Mouse (Mus musculus) liver (tissue): ENCODE measurements around the gene Zfp981.
"Not testable (repeated sequence)": the region's sequence is repeated elsewhere in the genome, so short reads cannot be mapped to it uniquely, and the experiment has no call there.

Experiments used
- DNase-seq: peaks from one replicate; pipeline ENCODE4 v3.0.0-alpha.2; 2020; ENCODE audit warnings: mixed read lengths

The Zfp981 gene

DNA sequence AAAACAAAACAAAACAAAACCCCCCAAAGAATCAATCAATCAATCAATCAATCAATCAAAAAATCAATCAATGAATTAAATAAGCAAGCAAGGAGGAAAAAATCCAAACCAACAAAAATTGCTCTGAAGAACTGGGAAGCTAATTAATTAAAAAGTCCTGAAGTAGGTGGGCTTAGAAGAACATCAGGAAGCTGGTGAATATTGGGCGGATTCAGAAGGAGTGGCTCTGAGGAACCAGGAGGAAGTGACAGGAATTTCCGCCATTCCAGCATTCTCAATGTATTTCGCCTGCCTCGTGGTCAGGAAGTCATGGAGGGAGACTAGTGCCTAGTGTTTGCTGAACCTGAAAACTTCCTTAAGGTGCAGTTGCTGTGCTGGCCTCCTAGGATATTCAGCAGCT is at the start of gene Zfp981:
Gene Zfp981 (plus strand): TSS at position 301 of the 400 bp plus-strand sequence.
- not testable (repeated sequence) for DNase-seq

DNA sequence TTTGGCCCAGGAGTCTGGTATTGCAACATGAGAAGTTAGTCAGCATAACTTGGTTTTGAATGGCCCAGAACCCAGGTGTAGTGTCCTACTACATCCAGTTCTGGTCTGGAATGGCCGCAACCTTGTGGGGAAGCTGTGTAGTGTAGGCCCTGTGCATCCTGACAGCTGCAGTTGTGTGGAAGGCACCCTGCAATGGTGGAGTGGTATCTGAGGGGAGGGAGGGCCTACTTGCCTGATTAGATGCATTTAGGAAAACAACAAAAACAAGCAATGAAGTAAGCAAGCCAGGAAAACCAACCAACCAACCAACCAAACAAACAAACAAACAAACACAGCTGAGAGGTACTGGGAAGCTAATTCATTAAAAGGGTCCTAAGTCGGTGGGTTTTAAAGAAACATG is 49.3 kb upstream of the Zfp981 start:
- DNase-seq: not testable (repeated sequence)

DNA sequence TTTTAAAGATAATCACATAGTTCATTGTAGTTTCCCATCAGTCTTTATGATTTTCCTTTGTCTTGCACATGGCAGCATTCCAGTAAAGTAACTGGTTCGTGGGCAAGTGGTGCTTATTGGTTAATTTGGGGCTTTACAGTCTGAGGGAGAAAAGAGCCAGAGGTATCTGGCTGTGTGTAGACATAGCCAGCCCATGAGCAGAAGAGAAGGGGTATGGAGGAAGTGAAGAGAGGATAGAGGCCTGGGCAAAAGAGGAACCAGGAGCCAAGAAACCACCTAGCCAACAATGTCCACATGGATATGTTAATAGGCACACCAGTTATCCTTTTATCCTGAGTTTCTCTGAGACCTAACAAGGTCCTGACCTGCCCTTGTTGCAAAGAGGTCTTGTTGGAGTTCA is 47.7 kb upstream of the Zfp981 start:
- DNase-seq: not testable (repeated sequence)

DNA sequence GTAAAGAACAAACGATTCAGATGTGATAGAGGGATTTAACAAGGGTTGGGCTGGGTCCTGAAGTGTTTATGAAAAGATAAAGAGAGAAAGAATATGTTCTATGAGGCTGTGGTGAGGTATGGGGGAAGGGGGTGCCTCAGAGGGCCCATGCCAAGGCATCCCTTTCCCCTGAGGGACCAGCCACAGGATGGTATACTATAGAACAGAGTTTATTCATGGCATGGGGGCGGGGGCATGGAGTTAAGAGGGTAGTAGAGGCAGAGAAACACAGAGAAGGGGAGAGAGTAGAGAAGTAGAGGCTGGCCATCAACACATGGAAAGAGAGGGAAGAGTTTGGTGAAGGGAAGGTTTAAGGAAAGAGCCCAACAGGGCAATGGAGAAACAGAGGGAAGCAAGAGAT is 46.9 kb upstream of the Zfp981 start:
- no peak for DNase-seq

DNA sequence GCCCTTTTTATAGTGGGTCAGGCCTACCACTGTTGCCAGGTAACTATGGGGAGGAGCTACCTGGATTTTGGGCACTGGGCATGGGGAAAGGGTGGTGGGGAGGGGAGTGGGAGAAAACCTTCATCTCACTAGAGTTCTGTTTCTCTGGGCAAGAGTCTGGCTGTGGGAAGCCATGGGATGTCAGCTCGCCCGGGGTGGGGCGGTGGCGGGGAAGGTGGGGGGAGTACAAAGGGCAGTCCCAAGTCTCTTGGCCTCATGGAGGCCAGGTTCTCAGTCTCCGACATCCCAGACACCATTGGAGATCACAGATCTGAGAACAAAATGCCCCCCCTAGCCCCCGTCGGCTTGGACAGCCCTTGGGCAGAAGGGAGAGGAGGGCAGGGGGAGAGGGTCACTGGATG is 46.5 kb upstream of the Zfp981 start:
- DNase-seq: peak; percentile 17

DNA sequence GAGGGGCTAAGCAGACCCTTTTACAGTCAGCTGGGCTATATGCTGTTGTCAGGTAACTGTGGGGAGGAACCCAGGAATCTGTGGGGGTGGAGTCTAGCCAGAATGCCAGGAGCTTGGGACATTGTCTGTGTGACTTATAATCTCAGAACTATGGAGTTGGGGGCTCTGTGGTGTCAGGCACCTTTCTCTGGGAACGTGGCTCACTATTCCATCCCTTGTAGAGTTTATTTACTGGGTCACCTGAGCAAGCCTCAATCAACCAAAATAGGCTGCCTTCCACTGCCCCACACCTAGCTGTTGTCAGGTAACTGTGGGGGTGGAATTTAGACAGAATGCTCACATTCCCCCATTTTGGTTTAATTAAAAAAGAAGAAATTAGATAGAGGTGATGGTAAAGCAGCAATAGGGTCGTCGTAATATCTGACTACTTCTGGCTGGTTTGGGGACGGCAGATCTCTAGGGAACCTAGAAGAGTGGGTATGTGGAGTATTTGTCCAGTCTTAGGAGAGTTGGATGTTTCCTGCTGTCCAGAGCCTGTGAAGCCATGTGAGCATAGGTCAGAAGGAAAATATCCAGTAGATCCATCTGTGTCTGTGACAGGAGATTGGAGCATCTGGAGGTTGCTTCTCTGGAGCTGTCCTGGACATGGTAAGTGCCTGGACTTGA is 45.6 kb upstream of the Zfp981 start:
- DNase-seq: no peak

DNA sequence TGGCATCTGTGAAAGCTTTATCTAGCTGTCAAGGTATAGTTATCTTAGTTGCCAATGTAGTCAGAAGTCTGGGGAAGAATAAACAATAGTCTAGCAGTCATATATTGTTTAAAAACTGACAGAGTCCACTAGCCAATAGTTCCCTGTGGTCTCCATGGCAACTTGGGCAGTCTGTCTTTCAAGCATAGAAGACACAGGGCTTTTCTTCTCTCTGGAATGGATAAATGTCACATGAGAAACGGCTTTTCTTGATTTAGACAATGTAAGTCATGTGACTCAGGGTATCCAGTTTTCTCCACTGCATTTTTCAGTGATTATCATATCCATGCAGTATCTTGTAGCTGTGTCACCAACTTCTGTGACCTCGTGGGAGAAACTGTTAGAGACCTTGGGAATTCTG is 44.7 kb upstream of the Zfp981 start:
- DNase-seq: no peak

DNA sequence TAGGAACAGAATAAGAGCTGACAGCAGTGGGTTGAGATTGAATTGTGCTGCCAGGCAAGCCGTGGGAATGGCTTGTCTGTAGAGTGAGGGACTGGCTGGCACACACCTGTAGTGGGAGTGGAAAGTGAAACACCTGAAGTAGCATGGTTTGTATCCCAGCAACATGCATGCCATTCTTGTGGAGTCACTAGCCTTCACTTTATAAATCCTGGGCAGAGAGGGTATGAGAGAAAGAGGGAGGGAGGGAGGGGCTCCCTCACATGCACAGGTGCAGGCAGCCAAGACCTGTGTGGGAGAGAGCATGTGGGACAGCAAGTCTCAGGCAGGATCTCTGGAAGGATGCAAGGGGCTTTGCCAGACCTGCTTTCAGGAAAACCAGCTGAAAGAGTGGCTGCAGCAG is 44.1 kb upstream of the Zfp981 start:
- no peak for DNase-seq

DNA sequence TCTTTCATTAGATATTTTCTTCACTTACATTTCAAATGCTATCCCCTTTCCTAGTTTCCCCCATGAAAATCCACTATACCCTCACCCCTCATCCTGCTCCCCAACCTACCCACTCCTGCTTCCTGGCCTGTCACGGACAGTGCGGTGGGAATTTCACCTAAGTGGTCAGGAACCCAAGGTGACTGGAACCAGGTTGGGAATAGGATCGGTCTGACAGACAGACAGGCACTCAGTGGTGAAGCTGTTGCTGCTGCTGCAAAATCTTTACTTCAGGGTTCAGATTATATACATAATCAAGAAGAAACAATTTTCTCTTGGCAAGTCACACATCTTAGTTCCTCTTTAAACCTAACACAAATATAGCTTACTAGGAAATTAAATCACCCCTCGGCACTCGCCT is 42.0 kb upstream of the Zfp981 start:
- not testable (repeated sequence) for DNase-seq

DNA sequence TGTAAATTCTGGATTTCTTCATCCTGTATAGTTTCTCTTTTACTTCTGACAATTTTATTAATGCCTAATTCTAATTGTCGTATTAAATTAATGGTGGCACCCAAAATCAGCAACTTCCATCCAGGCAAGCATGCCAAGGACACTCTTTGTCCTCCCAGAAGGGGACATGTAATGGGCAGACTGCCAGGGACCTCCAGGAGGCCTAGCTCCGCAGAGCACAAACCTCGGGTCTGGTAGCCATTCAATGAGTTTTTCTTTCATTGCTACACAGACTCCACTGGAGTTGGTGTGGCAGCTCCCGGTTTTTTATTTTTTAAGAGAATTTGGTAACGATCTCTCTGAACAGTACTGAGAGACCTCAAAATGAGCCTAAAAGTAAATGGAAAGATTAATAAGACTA is 41.1 kb upstream of the Zfp981 start:
- DNase-seq: not testable (repeated sequence)

DNA sequence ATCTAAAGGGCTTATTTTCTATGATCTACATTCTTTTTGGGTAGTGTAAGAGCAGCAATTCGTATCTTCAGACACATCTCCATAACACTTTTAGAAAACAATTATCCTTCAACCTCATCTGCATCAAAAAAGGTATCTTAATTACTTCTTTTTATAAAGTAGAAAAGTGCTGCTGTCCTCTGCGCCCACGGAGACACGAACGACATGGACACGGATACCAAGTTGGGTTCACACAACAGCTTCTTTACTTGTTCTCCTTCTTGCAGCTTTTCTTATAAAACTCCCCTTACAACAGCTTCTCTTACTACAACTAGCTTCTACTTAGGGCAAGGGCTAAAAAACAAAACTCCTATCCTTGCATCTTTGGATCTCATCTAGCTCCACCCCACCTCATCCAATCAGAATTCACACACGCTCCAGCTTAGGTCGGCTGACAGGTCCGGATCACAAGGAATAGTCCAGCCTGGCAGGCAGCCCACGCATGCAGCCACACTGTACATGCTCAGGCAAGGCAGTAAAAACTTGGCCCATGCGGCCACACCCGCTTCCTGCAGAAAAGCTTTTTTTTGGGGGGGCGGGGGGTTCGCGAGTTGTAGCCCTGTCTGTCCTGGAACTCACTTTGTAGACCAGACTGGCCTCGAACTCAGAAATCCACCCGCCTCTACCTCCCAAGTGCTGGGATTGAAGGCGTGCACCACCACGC is 38.0 kb upstream of the Zfp981 start:
- not testable (repeated sequence) for DNase-seq

DNA sequence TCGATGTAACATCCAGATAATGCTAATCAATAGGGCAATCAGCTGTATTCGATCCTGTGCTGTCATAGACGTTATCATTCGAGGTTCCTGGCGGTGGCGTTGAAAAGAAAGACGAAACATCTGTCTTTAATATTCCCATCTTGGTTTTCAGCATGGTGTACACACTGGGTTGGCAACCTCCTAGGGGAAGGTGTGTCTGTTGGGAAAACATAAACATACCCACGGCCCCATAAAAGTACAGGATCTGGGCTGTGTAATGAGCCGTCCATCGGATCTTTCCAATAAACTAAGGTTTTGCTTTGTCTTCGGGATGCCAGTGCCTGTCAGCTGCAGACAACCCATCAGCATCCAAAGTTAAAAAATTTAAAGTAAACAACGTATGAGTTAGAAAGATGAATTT is 31.8 kb upstream of the Zfp981 start:
- DNase-seq: not testable (repeated sequence)

DNA sequence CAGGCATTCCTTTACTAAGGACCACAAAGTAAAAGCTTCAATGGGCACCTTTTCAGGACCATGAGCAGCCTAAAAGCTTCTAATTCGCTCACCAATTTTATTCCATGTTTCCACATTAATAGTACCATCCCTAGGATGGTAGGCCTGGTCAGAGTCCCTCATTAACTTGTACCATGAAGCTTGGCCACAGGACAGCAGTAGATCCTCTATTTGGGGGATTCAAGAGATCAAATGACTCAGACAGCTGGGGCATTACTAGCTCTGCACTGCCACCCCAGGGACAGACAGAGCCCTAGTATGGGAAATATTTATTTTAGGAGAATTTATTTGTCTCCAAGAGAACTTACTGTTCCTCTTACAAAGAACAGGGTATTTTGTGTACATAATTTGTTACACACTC is 27.6 kb upstream of the Zfp981 start:
- DNase-seq: not testable (repeated sequence)

DNA sequence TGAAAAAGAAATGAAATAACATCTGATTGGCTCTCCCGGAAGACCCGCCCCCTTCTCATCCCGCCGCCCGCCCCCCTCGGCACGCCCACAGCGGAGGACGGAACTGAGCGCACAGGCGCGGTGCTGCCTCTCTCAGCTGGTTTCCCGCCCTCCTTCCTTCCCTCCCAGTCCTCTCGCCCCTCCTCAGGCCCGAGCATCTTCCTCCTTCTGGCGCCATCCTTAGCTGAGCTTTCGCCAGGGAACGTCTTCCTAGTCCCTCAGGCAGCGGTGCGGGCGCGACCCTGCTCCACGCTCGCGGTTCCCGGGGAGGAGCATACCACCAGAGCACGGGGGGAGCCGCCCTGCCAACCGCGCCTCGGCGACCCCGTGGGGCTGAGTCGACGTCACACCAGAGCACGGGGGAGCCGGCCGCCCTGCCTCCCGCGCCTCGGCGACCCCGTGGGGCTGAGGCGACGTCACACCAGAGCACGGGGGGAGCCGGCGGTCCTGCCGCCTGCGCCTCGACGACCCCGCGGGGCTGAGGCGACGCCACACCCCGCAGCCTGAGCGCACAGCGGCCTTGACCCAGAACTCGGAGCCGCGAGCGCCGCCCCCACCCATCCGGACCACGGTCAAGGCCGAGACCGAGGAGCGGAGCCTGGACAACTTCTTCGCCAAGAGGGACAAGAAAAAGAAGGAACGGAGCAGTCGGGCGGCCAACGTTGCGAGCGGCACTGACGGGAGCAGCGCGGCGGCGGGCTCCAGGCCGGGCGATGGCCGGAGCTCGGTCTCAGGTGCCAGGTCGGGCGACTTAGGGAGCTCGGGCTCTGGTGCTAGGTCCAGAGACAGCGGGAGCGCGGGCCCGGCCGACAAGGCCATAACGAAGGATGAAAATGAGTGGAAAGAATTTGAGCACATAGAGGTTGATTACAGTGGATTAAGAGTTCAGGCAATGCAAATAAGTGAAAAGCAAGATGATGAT is 26.8 kb upstream of the Zfp981 start:
- not testable (repeated sequence) for DNase-seq

DNA sequence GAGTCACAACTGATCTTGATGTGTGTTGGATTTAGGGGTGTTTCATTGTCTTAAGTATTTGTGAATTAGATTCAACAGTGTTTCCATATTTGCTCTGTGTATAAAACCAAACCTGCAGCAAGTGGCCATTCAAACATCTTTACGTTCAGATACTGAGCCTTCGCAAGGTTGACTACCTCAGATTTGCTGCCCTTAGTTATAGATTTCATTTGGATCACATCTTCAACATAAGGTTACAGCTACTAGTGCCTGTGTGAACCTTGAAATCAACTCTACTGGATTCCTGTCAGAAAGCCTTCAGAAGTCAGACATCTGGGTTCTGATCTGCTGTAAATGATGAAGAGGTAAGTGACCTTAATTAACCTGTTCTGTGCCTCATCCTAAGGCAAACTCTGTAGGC is 25.6 kb upstream of the Zfp981 start:
- not testable (repeated sequence) for DNase-seq

DNA sequence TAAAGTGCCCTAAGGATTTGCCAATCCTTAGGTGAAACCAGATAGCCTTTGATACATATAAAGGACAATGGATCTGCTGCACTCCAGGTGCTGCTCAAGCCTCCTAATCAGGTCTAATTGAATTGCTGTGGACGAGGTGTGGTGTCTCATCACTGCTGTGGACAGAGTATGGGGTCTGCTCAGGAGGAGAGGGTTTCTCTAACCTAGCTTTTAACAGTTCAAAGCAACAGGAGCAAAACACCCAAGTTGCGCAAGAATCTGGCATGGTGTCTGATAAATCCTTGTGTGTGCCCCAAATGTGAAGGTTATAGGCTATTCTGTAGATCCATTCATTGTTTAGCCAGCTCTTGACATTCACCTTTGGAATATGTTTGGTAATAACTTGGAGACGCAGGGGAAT is 24.9 kb upstream of the Zfp981 start:
- not testable (repeated sequence) for DNase-seq

DNA sequence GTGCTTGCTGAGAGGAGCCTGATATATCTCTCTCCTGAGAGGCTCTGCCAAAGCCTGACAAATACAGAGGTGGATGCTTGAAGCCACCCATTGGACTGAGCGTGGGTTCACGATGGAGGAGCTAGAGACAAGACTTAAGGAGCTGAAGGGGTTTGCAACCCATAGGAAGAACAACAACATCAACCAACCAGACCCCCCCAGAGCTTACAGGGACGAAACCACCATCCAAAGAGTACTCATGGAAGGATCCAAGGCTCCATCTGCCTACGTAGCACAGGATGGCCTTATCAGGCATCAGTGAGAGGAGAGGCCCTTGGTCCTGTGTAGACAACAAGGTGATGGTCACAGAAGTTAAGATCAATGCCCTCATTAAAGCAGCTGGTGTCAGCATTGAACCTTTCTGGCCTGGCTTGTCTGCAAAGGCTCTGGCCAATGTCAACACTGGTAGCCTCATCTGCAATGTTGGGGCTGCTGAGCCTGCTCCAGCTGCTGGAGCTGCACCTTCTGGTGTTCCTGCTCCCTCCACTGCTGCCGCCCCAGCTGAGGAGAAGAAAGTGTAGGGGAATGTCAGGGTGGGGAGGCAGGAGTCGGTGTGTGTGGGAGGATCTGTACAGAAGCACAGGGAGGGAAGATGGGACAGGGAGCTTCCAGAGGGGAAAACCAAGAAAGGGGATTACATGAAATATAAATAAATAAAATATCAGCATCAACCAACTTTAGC is 21.3 kb upstream of the Zfp981 start:
- DNase-seq: peak; percentile 22

DNA sequence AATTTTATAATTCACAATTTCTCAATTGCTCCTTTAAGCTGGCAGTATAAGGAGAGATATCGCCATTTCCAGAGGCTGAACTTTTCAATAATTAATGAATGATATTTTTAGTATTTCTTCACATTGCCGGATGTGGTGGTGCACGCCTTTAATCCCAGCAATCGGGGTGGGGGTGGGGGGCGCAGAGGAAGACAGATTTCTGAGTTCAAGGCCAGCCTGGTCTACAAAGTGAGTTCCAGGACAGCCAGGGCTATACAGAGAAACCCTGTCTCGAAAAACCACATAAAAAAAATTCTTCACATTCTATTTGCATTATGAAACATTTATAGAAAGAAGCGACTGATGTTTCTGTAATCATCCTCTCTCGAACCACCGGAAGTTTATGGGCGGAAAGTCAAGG is 19.3 kb upstream of the Zfp981 start:
- DNase-seq: not testable (repeated sequence)

DNA sequence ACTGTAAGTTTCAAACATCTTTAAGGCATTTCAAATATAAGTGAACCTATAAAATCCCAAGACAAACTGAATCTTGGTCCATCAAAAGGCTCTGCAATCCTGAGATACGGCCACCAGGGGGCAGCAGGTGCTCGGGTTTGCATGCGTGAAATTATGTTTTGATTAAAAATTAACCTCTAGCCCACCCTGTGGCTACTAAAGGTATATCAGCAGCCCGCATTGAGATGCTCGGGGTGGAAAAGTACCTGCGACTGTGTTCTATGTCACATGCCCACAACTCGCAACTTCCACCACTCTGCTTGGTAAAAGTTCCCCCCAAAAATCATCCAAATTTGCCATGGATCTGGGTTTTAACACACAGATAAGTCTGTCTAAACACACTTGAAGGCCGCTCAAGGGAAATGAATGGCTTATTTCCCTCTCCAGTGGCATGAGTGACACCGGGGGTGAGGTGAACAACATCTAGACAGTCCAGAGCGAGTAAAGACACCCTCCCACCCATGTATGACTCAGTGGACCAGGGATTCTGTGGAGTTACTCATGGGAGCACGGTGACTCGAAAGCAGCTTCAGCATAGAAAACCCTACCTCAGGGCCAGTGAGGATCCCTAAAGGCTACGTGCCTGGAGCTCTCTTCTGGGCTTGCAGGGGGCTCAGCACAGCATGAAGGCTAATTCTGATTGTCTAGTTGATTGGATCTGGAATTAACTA is 18.1 kb upstream of the Zfp981 start:
- DNase-seq: peak; percentile 13

DNA sequence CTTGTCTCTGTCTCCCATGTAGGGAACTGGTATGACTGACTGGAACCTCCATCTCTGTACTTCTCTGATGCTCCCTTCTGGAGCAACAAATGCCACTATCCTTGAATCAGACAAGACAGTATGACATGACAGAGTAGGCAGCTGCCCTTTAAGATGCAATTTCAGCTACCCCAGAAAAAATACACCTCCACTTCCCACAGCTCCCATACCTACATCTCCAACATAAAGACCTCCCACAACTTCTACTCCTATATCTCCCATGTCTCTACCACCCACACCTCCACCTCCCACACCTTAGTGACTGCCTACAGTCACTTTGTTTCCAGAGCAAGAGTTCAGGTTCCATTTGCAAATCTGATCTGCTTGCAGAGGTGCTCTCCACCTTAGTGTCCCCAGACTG is 17.2 kb upstream of the Zfp981 start:
- not testable (repeated sequence) for DNase-seq

DNA sequence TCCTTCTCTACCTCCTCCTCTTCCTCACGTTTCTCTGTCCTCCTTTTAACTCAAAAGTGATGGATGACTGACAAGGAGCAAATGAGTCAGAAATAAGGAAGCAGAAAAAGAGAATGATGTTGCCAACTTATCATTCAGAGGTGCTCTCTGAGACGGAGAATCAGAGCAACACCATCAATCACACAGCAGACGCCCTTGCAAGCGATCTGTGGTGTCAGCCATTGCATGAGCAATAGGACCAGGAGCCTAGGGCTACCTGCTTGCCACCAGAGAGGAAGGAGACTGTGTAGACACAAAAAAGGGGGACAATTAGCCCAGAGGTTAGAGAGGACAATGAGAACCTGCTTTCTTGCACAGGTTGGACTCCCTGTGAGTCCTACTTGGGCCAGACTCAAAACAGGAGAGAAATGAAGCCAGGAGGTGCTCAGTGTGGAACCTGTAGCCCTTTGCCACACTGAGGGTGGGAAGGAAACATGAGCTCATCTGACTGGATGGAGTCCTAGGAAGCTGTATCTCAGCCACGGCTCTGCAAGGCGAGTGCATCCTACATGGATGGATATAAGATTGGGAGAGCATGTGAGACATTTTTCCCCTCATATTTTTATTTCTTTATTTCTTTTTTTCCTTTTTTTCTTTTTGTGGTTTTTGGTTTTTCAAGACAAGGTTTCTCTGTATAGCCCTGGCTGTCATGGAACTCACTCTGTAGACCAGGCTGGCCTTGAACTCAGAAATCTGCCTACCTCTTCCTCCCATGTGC is 16.5 kb upstream of the Zfp981 start:
- DNase-seq: not testable (repeated sequence)
